Mouse (Mus musculus): ENCODE results near the gene Dapk1.
A peak's percentile ranks its signal among the peaks of the same experiment; 100 is the strongest.

The Dapk1 gene

GRCm38 (mm10) chr13:60664058-60664457, 62.3 kb downstream of the Dapk1 start:
- no peak for DNase-seq (ENCODE audit: inconsistent ontology term)

GRCm38 (mm10) chr13:60664816-60665215, 63.1 kb downstream of the Dapk1 start:
- DNase-seq (ENCODE audit: inconsistent ontology term): no peak

GRCm38 (mm10) chr13:60665402-60665801, 63.7 kb downstream of the Dapk1 start:
- no peak for DNase-seq (ENCODE audit: inconsistent ontology term)

- DNase-seq (ENCODE audit: inconsistent ontology term): no peak
Measured at GRCm38 (mm10) chr13:60668036-60668435, 66.3 kb downstream of the Dapk1 start.

GRCm38 (mm10) chr13:60670605-60671004, 68.9 kb downstream of the Dapk1 start:
- DNase-seq (ENCODE audit: inconsistent ontology term): no peak

- no peak for DNase-seq (ENCODE audit: inconsistent ontology term)
Measured at GRCm38 (mm10) chr13:60671235-60671634, 69.5 kb downstream of the Dapk1 start.

GRCm38 (mm10) chr13:60672287-60672686, 70.5 kb downstream of the Dapk1 start:
- DNase-seq (ENCODE audit: inconsistent ontology term): no peak

- no peak for DNase-seq (ENCODE audit: inconsistent ontology term)
Measured at GRCm38 (mm10) chr13:60672882-60673675, 71.3 kb downstream of the Dapk1 start.

GRCm38 (mm10) chr13:60674301-60674700, 72.6 kb downstream of the Dapk1 start:
- no peak for DNase-seq (ENCODE audit: inconsistent ontology term)

GRCm38 (mm10) chr13:60674911-60675310, 73.2 kb downstream of the Dapk1 start:
- DNase-seq (ENCODE audit: inconsistent ontology term): peak; percentile 12

GRCm38 (mm10) chr13:60675416-60675815, 73.7 kb downstream of the Dapk1 start:
- DNase-seq (ENCODE audit: inconsistent ontology term): no peak

GRCm38 (mm10) chr13:60678912-60679311, 77.2 kb downstream of the Dapk1 start:
- no peak for DNase-seq (ENCODE audit: inconsistent ontology term)

GRCm38 (mm10) chr13:60682714-60683695, 81.3 kb downstream of the Dapk1 start:
- DNase-seq (ENCODE audit: inconsistent ontology term): peak; percentile 47

- peak; percentile 30 for DNase-seq (ENCODE audit: inconsistent ontology term)
Measured at GRCm38 (mm10) chr13:60684050-60684760, 82.5 kb downstream of the Dapk1 start.

- no peak for DNase-seq (ENCODE audit: inconsistent ontology term)
Measured at GRCm38 (mm10) chr13:60684806-60685205, 83.1 kb downstream of the Dapk1 start.

GRCm38 (mm10) chr13:60685216-60685615, 83.5 kb downstream of the Dapk1 start:
- DNase-seq (ENCODE audit: inconsistent ontology term): peak; percentile 44

- DNase-seq (ENCODE audit: inconsistent ontology term): no peak
Measured at GRCm38 (mm10) chr13:60686024-60686663, 84.4 kb downstream of the Dapk1 start.

GRCm38 (mm10) chr13:60686967-60687366, 85.2 kb downstream of the Dapk1 start:
- DNase-seq (ENCODE audit: inconsistent ontology term): peak; percentile 59

GRCm38 (mm10) chr13:60687462-60687861, 85.7 kb downstream of the Dapk1 start:
- no peak for DNase-seq (ENCODE audit: inconsistent ontology term)

GRCm38 (mm10) chr13:60687891-60688290, 86.1 kb downstream of the Dapk1 start:
- no peak for DNase-seq (ENCODE audit: inconsistent ontology term)

- DNase-seq (ENCODE audit: inconsistent ontology term): no peak
Measured at GRCm38 (mm10) chr13:60690921-60691320, 89.2 kb downstream of the Dapk1 start.
